Mouse (Mus musculus) spleen, postnatal 14 days (tissue): ENCODE measurements around the gene Nubpl.

ENCODE experiments used
- DNase-seq, 2 experiments: peaks; one replicate each; pipeline ENCODE4 v3.0.0; 2021 to 2022; ENCODE audit warnings: low spot score in 2 of 2

The Nubpl gene

GRCm38 (mm10) chr12:52328488-52328887 is 231.0 kb downstream of the Nubpl start:
- no peak for DNase-seq

DNA sequence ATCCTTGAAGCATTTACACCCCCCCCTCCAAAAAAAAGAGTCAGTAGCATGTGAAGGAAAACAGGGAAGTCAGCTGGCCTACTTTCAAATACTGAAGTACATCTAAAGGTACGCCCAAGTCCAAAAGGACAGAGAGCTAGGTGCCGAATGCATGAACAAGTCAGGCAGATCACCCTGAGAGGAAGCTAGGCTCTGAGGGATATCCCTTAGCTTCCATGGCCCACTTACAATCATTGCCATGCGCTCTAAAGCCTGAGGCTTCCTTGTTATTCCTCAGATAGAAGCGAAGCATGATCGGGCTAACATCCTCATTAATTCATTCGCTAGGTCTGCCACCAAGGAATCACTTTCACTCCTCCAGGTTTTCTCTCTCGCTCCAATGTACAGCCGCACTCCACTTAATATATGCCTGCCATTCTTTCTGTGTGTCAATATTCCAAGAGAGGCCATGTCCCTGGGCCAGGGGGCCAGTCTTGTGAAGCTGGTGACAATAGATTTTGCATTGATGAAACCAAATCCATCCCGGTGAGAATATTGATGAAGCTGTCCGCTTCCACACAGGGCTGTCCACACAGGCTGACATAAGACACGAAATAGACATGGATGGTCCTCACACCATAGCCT is 237.7 kb downstream of the Nubpl start:
- no peak for DNase-seq

GRCm38 (mm10) chr12:52338136-52338753 is 240.7 kb downstream of the Nubpl start:
- no peak for DNase-seq

- no peak for DNase-seq
These were observed 249.1 kb downstream of the Nubpl start for GRCm38 (mm10) chr12:52346611-52347010.

DNA sequence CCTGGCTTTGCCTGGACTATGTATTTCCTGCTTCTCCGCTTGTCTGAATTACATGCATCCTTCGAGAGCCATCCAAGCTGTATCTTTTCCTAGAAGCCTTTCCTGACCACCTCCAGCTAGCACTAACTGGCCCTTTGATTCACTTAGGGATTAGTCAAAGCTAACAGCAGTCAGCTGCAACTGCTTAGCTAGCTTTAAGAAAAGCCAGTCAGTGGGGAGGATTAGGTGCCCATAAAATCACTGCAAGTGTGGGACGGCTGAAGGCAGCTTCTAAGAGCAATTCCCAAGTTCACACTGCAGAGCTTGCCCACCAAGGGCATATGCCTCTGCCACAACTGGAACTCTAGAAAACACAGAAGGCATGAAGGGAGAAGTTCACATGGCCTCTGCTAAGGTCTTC is 252.7 kb downstream of the Nubpl start:
- no peak for DNase-seq

DNA sequence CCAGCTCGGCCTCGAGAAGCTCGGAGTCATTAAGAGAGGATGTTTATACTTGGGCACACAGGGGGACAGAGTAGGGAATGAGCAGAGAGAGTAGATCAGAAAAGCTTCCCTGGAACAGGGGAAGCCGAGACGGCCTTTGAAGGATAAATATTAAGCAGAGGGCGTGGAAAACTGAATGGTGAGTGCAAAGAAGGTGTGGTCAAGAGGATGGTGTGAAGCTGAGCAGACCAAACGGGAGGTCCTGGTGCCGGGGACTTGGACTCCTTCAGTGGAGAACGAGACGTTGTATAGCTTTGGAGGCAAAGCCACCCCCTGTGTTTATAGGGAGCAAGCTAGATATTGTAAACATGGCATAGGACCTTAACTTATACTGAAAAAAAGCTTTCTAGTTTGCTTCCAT is 261.9 kb downstream of the Nubpl start:
- DNase-seq, result no peak

GRCm38 (mm10) chr12:52360136-52360535 is 262.6 kb downstream of the Nubpl start:
- DNase-seq, result no peak

- DNase-seq, result no peak
These were observed 263.7 kb downstream of the Nubpl start for GRCm38 (mm10) chr12:52361198-52361597.
